Mouse (Mus musculus) right cerebral cortex, postnatal 25 days (tissue): ENCODE measurements around the gene Slc35e3.
"Not testable (repeated sequence)": the region's sequence is repeated elsewhere in the genome, so short reads cannot be mapped to it uniquely, and the experiment has no call there.

Experiments used
- DNase-seq: peaks from one replicate; pipeline ENCODE4 v3.0.0; 2022

Slc35e3 gene

DNA sequence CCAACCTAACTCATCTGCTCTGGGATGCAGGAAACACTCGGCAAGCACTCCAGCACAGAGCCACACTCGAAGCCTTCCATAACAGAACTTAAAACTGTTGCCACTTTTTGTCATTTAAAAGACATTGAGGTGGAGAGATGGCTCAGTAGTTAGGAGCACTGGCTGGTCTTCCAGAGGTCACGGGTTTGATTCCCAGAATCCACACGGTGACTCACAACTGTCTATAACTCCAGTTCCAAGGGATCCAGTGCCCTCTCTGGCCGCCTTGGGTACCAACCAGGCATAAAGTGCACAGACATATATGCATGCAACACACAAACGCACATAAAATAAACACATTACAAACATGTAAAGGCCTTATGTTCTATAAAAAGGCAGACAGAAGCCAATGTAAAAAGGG is 15.4 kb upstream of the Slc35e3 start:
- DNase-seq = no peak

- no peak for DNase-seq
These were observed 14.7 kb upstream of the Slc35e3 start for GRCm38 (mm10) chr10:117760831-117761335.

DNA sequence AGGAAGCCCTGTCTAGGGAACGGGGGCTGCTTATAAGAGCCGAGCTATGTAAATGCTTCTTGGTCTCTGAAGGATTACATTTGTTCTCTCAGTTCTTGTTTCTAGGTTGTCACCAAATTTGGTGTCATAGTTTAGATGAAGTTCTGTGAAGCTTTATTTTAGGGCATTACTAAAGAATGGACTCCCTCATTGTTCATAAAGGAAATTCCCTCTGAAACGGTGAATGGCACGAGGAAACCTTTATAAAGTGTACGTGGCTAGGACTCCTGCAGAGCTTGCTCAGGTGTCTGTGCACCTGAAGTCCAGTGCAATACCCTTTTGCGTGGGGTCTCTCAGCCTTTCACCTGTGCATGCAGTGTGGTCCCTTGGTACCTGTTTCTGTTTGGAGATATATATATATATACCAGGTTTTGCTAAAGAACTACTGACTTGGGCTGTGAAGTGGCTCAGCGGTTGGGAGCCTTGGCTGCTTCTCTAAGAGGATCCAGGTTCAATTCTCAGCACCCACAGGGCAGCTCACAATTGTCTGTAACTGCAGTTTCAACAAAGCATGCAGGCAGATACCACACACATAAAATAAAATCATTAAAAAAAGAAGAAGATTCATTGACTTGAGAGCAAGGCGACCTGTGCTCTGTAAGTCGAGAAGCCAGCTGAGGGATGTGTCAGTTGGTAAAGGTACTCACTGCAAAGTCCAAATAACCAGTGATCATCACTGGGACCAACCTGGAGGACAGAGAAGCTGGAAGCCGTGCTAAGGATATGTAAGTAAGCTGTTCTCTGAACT is 13.9 kb upstream of the Slc35e3 start:
- DNase-seq = no peak

DNA sequence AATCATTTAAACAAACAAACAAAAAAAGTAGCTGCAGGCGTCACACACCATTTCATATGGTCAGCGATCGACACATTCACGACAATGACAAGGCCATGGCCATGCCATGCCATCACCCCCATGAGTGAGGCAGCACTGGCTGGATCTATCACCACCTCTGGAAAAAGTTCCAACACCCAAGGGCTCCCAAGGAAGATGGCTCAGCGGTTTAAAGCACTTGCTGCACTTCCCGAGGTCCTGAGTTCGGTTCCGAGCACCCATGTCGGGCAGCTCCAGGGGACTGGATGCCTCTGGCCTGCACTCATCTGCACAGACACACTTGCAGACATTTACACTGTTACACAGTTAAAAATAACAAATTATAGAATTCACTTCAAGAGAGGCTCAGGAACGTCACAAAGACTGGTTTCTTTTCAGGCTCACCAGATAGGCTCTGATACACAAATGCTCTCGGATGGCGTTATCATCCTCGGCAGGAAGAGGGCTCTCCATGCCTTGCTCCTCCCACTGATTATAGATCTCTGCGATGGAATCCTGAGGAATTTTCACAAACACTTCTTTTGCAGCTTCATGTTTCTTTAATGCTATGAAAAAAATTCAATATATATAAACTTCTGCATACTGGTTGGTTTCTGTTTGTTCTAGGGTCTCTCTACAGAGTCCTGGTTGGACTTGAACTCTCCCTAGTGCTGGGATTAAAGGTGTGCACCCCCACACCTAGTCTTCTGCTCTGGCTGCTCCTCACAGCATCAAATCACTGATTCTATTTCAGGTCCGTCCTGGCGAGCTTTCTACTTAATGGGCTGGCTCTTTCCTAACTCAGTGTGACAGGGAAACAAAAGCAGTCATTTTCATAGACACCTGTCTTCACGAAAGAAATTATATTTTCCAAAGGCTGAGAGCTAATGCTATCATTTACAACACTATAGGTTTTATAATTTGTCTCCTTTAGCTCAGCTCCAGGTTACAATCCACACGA is 12.9 kb upstream of the Slc35e3 start:
- DNase-seq = no peak

- not testable (repeated sequence) for DNase-seq
These were observed 12.2 kb upstream of the Slc35e3 start for GRCm38 (mm10) chr10:117758344-117758743.

DNA sequence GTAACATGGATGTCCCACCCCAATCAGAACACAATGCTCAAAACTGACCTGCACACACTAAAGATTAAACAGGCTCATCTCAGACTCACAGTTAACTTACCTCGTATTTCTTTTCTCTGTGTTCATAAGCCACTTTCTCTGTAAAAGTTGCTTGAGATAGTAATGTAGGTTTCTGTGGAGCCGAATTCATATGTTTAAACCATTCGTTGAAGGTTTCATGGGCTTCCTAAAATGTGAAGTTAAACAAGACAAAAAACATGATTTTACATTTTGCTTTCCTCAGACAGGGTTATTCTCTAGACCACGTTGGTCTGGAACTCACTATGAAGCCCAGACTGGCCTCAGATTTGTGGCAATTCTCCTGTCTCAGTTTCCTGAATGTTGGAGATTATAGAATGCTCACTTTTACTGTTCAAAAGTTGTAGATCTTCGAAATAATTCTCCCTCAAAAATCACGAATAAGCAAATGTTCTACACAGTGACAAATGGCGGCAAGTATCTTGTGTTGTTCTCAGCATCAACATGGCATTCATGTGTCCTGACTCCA is 11.7 kb upstream of the Slc35e3 start:
- no peak for DNase-seq

- no peak for DNase-seq
These were observed 11.1 kb upstream of the Slc35e3 start for GRCm38 (mm10) chr10:117757259-117757658.

- DNase-seq = no peak
These were observed 10.6 kb upstream of the Slc35e3 start for GRCm38 (mm10) chr10:117756784-117757183.

GRCm38 (mm10) chr10:117755799-117756467 is 9.8 kb upstream of the Slc35e3 start:
- DNase-seq = no peak

DNA sequence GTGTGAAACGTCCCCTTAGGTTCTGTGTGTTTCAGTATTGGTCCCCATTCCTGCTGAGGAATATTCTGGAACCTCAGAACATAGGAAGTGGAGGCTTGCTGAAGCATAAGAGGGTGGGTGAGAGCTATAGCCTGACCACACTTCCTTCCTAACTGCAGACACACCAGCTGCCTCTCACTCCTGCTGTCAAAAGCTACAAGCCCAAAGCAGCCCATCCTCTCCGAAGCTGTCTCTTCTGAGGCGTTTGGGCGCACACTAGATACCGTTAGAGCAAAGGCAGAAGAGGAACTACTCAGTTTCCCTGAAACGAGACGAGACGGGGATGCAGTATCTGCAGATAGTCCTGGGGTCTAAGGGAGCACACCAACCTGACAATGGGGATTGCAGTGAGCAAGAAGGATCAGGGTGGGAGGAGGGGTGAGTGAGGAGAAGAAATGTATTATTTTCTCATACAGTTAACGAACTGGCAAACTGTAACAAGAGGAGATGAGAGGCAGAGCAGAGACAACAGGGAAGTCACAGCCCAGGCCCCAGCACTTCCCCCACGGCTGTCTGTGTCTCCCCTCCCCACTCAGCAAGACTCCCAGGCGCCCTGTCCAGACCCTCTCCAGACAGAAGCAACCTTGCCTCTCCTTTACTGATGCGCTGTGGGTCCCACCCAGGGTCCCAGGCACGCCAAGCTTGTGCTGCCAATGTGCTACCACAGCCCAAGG is 9.1 kb upstream of the Slc35e3 start:
- no peak for DNase-seq

DNA sequence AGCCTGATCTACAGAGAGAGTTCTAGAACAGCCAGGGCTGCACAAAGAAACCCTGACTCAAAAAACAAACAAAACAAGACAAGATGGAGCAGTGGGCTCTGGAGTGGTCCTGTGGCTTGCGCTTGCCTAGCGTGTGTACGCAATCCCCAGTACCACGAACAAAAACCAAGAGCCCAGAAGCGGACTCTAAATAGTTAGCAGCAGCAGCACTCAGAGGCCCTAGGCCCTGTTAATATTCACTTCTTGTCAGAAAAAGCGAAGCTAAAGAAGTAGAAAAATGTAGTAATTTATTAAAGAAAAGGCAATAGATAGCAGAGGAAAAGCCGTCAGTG is 8.4 kb upstream of the Slc35e3 start:
- DNase-seq = no peak

DNA sequence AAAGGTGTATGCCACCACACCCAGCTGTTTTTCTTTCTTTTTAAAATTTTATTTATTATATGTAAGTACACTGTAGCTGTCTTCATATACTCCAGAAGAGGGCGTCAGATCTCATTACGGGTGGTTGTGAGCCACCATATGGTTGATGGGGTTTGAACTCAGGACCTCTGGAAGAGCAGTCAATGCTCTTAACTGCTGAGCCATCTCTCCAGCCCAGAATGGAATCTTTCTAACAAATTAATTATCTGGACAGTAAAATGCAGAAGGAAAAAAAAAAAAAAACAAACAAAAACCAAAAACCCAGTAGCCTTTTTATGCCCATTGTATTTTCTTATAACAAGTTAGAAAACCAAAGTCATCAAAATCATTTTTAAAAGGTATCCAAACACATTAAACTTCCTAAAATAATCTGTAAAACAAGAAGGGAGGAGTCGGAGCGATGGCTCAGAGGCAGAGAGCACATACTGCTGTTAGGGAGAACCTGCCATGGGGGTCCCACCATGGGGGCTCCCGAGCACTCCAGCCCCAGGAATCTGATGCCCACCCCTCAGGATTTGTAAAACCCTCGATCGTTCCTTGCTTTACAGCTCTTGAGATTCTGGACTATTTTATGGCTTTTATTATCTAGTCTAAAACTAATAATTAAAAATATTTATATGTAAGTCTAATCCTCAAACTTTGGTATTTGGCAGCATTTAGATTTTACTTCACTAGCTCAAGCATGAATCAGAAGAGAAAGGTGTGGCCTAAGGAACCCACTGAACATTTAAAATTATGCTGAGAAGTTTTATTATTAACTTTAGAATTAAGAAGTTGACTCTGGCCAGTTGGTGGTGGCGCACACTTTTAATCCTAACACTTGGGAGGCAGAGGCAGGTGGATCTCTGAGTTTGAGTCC is 7.8 kb upstream of the Slc35e3 start:
- no peak for DNase-seq

DNA sequence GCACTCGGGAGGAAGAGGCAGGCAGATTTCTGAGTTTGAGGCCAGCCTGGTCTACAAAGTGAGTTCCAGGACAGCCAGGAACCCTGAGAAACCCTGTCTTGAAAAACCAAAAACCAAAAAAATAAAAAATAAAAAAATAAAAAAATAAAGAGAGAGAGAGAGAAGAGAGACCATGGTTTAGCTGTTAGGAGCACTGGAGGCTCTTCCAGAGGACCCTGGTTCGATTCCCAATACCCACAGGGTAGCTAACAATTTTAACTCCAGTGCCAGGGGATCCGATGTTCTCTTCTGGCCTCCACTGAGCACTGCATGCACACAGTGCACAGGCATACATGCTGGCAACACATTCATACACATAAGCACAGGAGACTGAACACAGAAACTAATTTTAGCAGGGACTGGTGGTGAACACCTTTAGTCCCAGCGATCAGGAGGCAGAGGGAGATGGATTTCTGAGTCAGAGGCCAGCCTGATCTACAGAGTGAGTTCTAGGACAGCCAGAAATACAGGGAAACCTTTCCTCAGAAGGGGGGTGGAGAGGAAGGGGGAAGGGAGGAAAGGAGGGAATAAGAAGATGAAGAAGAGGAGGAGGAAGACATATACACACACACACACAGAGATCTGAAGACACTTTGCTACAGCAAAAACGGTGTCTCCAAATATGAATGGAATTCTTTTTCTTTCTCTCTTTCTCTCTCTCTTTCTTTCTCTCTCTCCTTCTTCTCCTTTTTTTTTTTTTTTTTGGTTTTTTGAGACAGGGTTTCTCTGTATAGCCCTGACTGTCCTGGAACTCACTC is 6.9 kb upstream of the Slc35e3 start:
- no peak for DNase-seq

GRCm38 (mm10) chr10:117752304-117752821 is 6.2 kb upstream of the Slc35e3 start:
- no peak for DNase-seq

DNA sequence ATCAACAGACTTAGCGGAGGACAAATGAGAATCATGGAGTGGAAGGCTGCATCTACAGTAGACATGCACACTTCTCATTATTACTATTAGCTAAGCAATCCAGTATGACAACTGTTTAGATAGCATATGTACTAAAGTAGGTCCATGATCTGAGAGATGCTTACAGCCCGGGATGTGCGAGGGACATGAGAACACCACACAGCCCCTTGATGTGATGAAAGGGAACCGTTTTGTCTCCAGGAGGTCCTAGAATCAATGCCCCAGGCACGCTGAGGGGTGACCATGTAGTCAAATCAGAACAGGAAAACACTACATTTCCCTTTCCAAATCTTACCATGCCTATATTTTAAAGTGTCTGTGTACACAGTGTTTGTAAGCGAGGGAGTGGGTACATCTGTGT is 5.6 kb upstream of the Slc35e3 start:
- DNase-seq = no peak

DNA sequence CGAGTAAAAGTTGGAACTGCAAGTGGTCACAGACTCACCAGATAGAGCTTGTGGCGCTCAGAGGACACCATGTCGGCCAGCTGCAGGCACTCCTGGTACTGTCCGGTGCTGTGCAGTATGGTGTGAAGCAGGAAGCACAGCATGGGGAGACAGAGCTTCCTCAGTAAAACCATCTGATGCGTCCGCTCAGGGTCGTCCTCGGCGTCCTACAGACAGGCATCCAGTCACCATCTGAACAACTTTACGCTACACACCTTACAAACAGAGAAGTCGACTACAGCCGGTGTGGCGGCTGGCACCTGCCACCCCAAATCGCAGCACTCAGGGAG is 5.1 kb upstream of the Slc35e3 start:
- no peak for DNase-seq

DNA sequence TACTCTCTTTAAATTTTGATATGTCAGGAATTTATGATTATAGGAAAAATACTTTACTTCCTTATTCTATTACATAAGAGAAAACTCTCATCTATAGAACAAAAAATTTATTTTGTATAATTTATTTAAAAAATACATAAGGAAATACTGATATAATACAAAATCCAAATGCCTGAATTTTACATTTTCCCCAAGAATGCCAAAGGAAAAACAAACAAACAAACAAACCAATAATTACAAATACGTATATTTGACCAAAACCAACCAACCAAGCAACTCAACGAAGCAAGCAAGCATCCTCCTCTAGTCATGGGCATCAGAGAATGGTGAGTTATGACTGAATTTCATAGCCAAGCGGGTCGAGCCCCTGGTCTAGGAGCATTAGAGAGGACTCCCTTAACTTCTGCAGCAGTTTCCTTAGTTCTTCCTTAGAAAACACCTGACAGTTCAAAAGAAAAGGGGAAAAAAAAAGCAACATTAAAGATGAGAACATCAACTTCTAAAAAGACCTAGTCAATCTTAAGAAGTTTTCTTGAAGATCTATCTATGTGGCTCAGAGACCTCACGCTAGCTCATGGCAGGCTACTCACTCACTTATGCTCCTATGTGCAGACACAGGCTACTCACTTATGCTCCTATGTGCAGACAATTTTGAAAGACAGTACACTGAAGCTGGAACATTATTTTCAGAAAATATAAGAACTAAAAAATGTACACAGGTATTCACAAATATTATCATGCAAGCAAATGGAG is 4.5 kb upstream of the Slc35e3 start:
- DNase-seq = no peak

- DNase-seq = no peak
These were observed 3.7 kb upstream of the Slc35e3 start for GRCm38 (mm10) chr10:117749787-117750343.

DNA sequence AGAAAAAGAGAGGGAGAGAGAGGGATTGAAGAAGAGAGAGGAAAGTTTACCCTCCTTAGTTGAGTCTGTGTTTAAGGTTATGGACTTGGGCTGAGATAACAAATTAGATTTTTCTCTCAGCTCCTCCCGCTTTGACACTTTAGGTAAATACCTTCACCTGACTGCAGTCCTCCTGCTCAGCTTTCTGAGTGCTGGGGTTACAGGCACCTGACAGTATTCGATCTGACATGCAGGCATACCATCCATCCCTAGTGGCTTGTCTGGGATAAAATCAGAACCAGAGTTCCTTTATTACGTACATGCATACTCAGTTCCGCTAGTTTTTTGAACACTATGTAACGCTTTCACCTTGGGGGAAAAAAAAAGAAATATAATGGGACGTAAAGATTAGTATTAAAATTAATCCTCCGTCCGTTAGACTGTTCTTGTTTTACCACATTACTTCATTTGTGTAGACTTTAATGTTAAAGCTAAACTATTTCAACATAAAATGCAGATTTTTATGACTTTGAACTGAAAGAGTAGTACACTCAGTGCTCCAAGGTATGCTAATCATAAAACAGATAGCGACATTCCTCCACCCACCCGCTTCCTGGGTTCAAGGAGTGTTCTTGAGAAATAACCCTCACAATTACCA is 3.0 kb upstream of the Slc35e3 start:
- DNase-seq = no peak
